Mouse (Mus musculus): ENCODE data around the gene H2-DMa. TPM values are rescaled to one million over a fixed set of nuclear protein-coding genes. Genes with fewer than 3 reads are reported as not detected.
A peak's percentile ranks its signal among the peaks of the same experiment; 100 is the strongest.

The H2-DMa gene
- polyA plus RNA-seq, 1 experiment from 2014 or later: 14.4 TPM

DNA sequence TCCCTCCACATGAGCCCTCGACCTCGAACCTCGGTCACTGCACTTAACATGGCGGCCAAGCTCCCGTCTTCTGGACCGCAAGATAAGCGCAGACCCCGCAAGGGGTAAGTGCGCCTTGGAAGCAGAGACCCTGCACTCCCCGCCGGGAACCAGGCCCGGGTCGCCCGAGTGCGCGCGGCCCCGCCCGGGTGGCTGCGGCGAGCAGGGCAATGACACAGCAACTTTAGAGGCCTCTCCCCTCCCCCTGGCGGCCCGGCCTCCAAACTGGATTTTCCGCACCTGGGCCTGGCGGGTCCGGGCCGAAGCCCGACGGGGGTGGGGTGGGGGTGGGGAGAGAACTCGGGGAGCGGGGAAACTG is 1.5 kb downstream of the H2-DMa start:
- peaks cover 40% of the 10 kb centered on the region for H3K4me1 ChIP-seq (replicated peaks)
- peak overlapping the region; percentile 100 for H3K27ac ChIP-seq
- under 1% methylated on average over 30 of the region's 31 CpGs for WGBS
- peak overlapping the region; percentile 95 for H3K4me3 ChIP-seq
- H3K27me3 ChIP-seq: no peaks in the 10 kb centered on the region
- H3K36me3 ChIP-seq: peaks cover 24% of the 10 kb centered on the region
- no peaks in the 10 kb centered on the region for H3K9me3 ChIP-seq
- H3K4me2 ChIP-seq: peak overlapping the region; percentile 93
- H3K9ac ChIP-seq: peak overlapping the region; percentile 98
- no peak for ATAC-seq (ENCODE audit: low FRiP score)

DNA sequence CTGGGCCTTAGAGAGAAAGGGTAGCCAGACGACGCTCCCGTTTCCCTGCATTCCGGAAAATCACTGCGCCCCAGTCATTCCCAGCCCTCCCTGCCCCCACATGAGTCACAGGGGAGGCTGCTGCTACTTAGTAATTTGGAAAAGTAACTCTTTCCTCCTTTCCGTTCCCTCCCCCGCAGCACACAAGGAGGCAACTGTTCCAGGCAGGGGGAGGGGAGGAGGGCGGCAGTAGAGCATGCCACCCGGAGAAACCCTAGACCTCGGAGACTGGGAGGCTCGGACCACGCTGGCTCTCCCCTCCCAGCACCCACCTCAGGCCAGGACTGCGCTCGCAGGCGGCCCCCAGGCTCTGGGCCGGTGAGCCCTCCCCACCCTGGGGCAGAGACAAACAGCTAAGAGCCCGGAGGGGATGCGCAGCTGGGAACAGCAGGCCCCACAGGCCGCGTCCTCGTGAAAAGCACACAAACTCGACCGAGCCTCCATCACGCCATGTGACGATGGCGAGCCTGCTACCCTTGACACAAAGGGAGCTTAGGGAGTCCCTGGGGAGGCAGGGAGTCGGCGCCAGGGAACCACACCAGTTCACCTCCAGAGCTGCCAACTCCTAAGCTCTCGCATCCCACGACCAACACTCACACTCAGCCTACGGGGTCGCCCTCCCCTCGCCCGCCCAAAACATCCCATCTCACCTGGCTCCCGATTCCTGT is 2.0 kb downstream of the H2-DMa start:
- H3K27ac ChIP-seq: peak overlapping the region; percentile 100
- H3K4me3 ChIP-seq: peak overlapping the region; percentile 95
- H3K4me2 ChIP-seq: peak overlapping the region; percentile 93
- no peaks in the 10 kb centered on the region for H3K9me3 ChIP-seq
- under 1% methylated on average over 29 of the region's 35 CpGs for WGBS
- peak; percentile 11 for ATAC-seq (ENCODE audit: low FRiP score)
- no peaks in the 10 kb centered on the region for H3K27me3 ChIP-seq
- H3K4me1 ChIP-seq (replicated peaks): peaks cover 35% of the 10 kb centered on the region
- peak overlapping the region; percentile 98 for H3K9ac ChIP-seq
- peaks cover 20% of the 10 kb centered on the region for H3K36me3 ChIP-seq

DNA sequence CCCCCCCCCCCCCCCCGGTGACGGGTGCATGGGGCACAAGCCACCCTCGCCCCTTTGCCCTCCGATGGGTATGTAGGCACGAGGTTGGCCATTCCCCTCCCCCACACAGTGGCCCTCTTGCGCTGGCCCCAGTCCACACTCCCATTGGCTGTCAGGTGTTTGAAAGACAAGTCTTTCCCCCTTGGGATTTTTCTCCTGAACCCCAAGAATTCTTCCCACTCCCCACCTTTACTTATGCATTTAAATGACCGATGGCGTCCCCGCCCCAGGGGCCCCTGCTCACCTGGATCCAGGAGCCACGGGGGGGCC is 2.5 kb downstream of the H2-DMa start:
- Histone ChIP-seq H3K36me3 (peaks cover 15% of the 10 kb centered on the region), H3K27me3 (0 out of 2 replicates have a peak, but pooled peaks cover 2% of the 10 kb centered on the region), H3K9ac (peak overlapping the region; percentile 98), H3K4me3 (peak overlapping the region; percentile 95), H3K27ac (peak overlapping the region; percentile 100), H3K4me2 (peak overlapping the region; percentile 93), H3K4me1 (replicated peaks) (peaks cover 30% of the 10 kb centered on the region), H3K9me3 (no peaks in the 10 kb centered on the region)
- ATAC-seq (ENCODE audit: low FRiP score): 0 out of 2 replicates have a peak, but pooled peaks have one; percentile 7
- WGBS: 0% methylated on average over 8 of the region's 10 CpGs

DNA sequence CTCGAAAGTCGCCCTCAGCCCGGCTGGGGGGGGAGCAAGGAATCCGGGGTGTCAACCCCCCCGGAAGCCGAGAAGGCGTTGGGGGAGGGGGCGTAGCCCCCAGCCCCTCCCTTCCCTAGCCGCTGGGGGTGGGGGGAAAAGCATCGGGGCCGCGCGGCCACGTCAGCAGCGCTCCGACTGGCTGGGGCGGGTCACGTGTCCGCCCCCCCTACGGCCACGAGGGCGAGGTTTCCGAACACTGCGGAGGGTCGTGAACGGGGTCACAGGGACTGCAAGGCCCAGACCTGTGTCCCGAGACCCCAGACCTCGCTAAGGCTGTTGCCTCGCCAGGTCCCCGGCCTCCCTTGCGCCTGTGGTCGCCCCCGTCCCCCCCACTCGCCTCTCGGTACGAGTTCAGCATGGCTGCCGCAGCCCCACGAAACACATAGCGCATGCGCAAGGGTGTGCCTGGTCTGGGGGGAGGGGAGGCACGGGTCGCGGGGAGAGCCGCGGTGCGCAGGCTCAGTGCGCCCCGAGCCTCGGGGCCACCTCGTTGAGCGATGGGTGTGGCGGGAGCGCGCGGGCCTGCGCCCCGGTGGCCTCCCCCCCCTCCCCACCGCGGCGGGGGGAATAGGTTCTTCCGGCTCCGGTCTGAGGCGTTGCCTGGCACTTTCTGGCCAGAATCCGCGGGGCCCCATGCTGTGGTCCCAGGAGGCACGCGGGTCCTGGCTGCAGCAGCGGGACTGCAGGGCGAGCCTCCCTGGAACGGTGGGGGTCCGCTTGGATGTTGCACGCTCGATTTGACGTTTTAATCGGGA is 3.0 kb downstream of the H2-DMa start, which contains the start of gene Brd2:
Brd2 (minus strand) TSS at position 447 of the 797 bp plus-strand sequence.
- Histone ChIP-seq H3K4me1 (replicated peaks) (peaks cover 25% of the 10 kb centered on the region), H3K27ac (peak within 1 kb of the TSS; percentile 100), H3K27me3 (0 out of 2 replicates have a peak, but pooled peaks cover 7% of the 10 kb centered on the region), H3K36me3 (peaks cover 13% of the 10 kb centered on the region), H3K4me2 (peak within 1 kb of the TSS; percentile 93), H3K9ac (peak within 1 kb of the TSS; percentile 98), H3K4me3 (peak within 1 kb of the TSS; percentile 95), H3K9me3 (no peaks in the 10 kb centered on the region)
- under 1% methylated on average over 62 of the region's 75 CpGs for WGBS
- ATAC-seq (ENCODE audit: low FRiP score): peak; percentile 50

DNA sequence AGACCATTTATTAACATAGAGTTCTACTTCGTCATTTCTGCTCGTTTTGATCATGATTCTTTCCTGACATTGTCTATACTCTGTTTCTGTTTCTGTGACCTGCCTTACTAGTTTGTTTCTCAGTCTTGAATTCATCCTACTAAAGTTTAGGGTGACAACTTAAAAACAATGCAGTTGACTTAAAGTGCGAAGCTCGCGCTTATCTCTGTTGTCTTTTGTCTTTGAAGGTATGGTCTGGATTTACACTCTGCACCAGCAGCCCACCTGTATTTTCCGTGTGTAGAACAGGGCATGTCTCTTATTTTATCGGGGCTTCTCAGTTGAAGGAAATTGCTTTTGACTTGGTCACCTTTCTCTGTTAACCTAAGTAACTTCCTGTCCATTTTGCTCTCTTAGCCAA is 3.8 kb downstream of the H2-DMa start:
- H3K9ac ChIP-seq: peak overlapping the region; percentile 98
- H3K27me3 ChIP-seq: 0 out of 2 replicates have a peak, but pooled peaks cover 9% of the 10 kb centered on the region
- H3K9me3 ChIP-seq: no peaks in the 10 kb centered on the region
- H3K4me3 ChIP-seq: peak overlapping the region; percentile 95
- no peak for ATAC-seq (ENCODE audit: low FRiP score)
- peak overlapping the region; percentile 100 for H3K27ac ChIP-seq
- H3K36me3 ChIP-seq: peaks cover 9% of the 10 kb centered on the region
- peak overlapping the region; percentile 93 for H3K4me2 ChIP-seq
- WGBS: 4% methylated on average over 7 of the region's 7 CpGs
- peaks cover 22% of the 10 kb centered on the region for H3K4me1 ChIP-seq (replicated peaks)

DNA sequence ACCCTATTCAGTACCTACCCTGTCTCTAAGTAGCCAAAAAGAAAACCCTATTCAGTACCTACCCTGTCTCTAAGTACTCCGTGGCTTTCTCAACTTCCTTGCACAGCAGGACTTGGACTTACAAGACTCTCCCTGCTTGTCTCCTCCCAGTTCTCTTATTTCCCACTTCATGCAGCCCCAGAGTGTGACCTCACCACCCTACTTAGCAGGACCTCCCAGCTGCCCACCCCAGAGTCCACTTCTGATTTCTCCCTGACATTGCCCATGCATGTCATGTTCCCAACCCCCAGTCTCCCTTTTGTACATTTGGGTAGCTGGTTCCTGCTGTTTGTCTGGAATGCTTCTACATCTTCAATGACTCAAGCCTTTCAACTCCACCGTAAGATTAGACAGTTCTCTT is 4.2 kb downstream of the H2-DMa start:
- peak overlapping the region; percentile 93 for H3K4me2 ChIP-seq
- H3K4me1 ChIP-seq (replicated peaks): peaks cover 25% of the 10 kb centered on the region
- WGBS: 2% methylated on average over 2 of the region's 2 CpGs
- peak overlapping the region; percentile 98 for H3K9ac ChIP-seq
- H3K9me3 ChIP-seq: no peaks in the 10 kb centered on the region
- peak overlapping the region; percentile 95 for H3K4me3 ChIP-seq
- H3K36me3 ChIP-seq: peaks cover 5% of the 10 kb centered on the region
- ATAC-seq (ENCODE audit: low FRiP score): no peak
- 0 out of 2 replicates have a peak, but pooled peaks cover 9% of the 10 kb centered on the region for H3K27me3 ChIP-seq
- peak overlapping the region; percentile 100 for H3K27ac ChIP-seq

DNA sequence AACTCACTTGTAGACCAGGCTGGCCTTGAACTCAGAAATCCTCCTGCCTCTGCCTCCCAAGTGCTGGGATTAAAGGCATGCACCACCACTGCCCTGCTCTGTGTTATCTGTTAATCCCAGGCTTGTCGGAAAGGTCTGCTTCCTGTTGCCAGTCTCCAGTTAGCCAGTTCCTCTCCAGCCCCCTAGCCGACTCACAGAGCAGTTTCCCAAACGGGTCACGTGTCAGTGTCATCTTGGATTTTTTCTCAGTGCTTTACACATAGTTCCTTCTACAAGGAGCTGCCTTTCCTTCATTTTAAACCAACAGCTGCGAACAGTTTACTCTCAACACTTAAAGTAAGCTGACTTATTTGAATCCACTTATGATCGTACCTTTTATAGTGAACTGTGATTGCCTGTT is 5.3 kb downstream of the H2-DMa start:
- WGBS: 92% methylated on average over 6 of the region's 6 CpGs
- Histone ChIP-seq H3K9me3 (no peaks in the 10 kb centered on the region), H3K4me2 (peak overlapping the region; percentile 93; the same call in 1 of the 2 replicates)

DNA sequence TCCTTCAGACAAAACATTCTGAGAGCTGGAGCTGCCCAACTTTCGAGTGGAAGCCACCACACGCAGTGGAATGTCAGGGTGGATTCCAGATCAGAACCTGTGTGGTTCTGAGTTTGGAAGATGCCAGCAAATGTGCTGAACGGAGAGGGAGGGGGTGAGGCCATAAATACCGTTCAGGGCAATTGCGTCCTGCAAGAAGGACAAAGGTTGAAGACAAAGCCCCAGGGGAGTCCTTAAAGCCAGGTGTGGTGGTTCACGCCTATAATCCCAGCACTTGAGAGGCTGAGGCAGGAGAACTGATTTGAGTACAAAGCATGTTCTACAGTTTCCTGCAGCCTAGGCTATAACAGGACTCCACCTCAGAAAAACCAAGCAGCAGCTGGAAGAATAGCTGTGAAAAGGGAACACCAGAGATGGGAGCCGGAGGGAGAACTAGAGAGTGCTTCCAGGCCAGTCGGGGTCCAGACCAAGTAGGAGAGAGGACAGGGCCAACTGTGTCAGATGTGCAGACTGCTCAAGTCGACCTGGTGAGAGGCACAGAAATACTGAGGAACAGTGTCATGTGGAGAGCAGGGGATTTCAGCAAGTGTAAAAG is 7.6 kb downstream of the H2-DMa start:
- Histone ChIP-seq H3K4me3 (no peak overlapping the region), H3K27ac (no peak overlapping the region), H3K9ac (0 out of 2 replicates have a peak overlapping the region, but pooled peaks have one; percentile 19), H3K9me3 (no peaks in the 10 kb centered on the region), H3K36me3 (no peaks in the 10 kb centered on the region), H3K4me2 (no peak overlapping the region), H3K4me1 (replicated peaks) (peaks cover 36% of the 10 kb centered on the region), H3K27me3 (0 out of 2 replicates have a peak, but pooled peaks cover 9% of the 10 kb centered on the region)
- no peak for ATAC-seq (ENCODE audit: low FRiP score)
- WGBS: 57% methylated on average over 9 of the region's 9 CpGs

More for the DNA sequence above, 5.3 kb downstream of the H2-DMa start:
- Histone ChIP-seq H3K36me3 (no peaks in the 10 kb centered on the region), H3K4me3 (no peak overlapping the region), H3K27ac (no peak overlapping the region), H3K27me3 (0 out of 2 replicates have a peak, but pooled peaks cover 9% of the 10 kb centered on the region), H3K9ac (no peak overlapping the region), H3K4me1 (replicated peaks) (peaks cover 36% of the 10 kb centered on the region)
- ATAC-seq (ENCODE audit: low FRiP score): no peak

DNA sequence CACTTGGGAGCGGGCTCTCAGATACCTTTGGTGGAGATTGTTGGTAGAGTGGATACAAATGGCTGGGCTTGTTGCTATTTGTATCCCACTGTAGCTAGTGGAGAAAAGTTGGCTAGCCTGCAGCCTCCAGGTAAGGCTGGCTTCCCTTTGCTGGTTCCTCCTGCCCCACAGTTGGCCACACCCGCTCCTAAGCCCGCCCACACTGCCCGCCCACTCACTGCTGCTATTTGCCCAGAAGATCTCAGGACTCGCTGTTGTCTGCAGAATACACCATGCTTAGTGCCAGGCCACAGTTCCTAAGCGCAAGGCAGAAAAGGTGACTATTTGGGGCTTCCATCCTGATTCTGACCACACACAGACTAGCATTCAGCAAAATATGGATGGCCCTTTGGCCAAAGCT is 8.1 kb downstream of the H2-DMa start:
- no peak overlapping the region for H3K27ac ChIP-seq
- H3K9me3 ChIP-seq: no peaks in the 10 kb centered on the region
- ATAC-seq (ENCODE audit: low FRiP score): no peak
- H3K9ac ChIP-seq: no peak overlapping the region
- H3K4me1 ChIP-seq (replicated peaks): peaks cover 36% of the 10 kb centered on the region
- 0 out of 2 replicates have a peak, but pooled peaks cover 9% of the 10 kb centered on the region for H3K27me3 ChIP-seq
- 24% methylated on average over 6 of the region's 6 CpGs for WGBS
- no peaks in the 10 kb centered on the region for H3K36me3 ChIP-seq
- no peak overlapping the region for H3K4me3 ChIP-seq
- H3K4me2 ChIP-seq: no peak overlapping the region

DNA sequence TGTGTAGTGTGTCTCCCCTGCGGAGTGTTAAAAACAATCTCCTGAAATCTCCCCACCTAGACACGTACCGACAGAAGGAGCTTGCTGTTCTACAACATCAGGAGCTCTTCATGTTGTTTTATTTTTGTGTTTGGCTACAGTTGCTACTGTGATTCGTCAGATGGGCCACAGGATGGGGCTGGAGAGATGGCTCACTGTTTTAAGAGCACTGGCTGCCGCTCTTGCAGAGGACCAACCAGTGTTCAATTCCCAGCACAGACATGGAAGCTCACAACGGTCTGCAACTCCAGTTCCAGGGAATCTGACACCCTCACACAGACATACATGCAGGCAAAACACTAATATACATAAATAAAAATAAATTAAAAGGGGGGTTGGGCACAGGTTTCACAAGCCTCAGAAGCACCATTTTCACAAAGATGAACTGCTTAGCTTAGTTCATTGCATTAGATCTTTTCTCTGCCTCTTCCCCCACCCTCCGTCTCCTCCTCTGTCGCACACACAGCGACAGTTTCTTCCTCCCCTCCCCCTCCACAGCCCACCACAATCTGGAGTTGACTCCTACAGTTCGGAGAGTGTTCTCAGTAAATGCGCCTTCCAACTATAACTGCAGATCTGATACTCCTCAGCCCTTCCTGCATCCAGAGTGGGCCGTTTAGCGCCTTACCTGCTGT is 9.1 kb downstream of the H2-DMa start:
- no peaks in the 10 kb centered on the region for H3K9me3 ChIP-seq
- H3K9ac ChIP-seq: 0 out of 2 replicates have a peak overlapping the region, but pooled peaks have one; percentile 35
- H3K4me3 ChIP-seq: 0 out of 2 replicates have a peak overlapping the region, but pooled peaks have one; percentile 2
- peaks cover 32% of the 10 kb centered on the region for H3K4me1 ChIP-seq (replicated peaks)
- ATAC-seq (ENCODE audit: low FRiP score): no peak
- H3K4me2 ChIP-seq: peak overlapping the region; percentile 34
- H3K36me3 ChIP-seq: no peaks in the 10 kb centered on the region
- 0 out of 2 replicates have a peak, but pooled peaks cover 9% of the 10 kb centered on the region for H3K27me3 ChIP-seq
- peak overlapping the region; percentile 48; the same call in 1 of the 2 replicates for H3K27ac ChIP-seq
- WGBS: 23% methylated on average over 13 of the region's 13 CpGs

DNA sequence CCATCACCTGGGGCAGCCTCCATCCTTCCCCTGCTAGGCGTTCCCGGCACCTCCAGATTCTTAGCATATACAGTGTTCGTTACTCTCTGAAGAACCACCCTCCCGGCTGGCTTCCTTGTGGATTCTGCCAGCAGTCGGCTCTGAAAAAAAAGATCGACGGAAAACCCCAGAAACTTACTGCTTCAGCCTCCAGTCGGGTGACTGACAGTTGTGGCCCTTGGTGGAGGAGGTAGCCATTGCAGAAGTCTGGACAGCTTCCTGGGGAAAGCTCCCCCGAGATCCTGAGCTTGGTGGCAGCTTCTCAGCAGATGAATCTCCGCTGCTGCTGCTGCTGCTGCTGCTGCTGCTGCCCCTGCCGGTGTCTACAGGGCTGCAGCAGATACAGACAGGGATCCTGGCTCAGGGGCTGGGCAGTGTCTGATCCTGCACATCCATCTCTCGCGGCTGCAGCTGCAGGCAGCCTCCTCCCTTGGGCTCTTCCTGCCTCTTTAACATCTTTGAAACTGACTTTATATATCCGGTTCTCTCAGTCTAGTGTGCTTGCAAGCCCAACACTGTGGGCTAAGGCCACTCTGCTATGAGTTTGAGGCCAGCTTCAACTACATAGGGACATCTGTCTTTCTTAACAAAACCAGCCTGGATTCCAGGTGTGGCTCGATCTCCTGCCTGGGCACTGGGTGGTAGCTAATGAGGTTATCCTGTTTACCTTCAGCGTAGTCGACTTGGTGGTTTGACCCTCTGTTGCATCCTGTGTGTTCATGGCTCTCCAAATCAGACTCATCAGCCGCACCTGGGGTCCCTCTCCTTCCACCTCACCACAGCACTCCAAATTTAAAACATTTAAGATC is 9.8 kb downstream of the H2-DMa start:
- 23% methylated on average over 18 of the region's 18 CpGs for WGBS
- Histone ChIP-seq H3K9me3 (no peaks in the 10 kb centered on the region), H3K9ac (0 out of 2 replicates have a peak overlapping the region, but pooled peaks have one; percentile 35), H3K27ac (peak overlapping the region; percentile 48), H3K4me1 (replicated peaks) (peaks cover 25% of the 10 kb centered on the region), H3K27me3 (0 out of 2 replicates have a peak, but pooled peaks cover 9% of the 10 kb centered on the region), H3K4me3 (0 out of 2 replicates have a peak overlapping the region, but pooled peaks have one; percentile 2), H3K4me2 (peak overlapping the region; percentile 34), H3K36me3 (no peaks in the 10 kb centered on the region)
- ATAC-seq (ENCODE audit: low FRiP score): no peak

Measured in hindbrain, embryonic 13.5 days (tissue).